Comparison of ENCODE assay signal across 29 mouse cellular contexts in genomic region chr9:100663473-100664134, GRCm38 (mm10).
DNase-seq lines count a peak whose midpoint lies in the region; ATAC-seq and TF ChIP-seq lines count a peak whose summit lies in the region.
"Had no signal": no experiment of that assay in that cellular context is flagged by ENCODE, and none has a peak within 500 bp of the region (broad histone marks: within the 10 kb centered on the region; RNA-seq: fewer than 3 reads in every experiment).

No protein-coding gene starts in this region.

- no peaks in the 10 kb centered on the region for H3K9me3 ChIP-seq in MEL (replicated peaks; ENCODE audit: insufficient read depth, low read length)
- H3K9me3 ChIP-seq in liver, embryonic 16.5 days (replicated peaks; ENCODE audit: control insufficient read depth, low read length) = 0 out of 2 replicates have a peak, but pooled peaks cover 2% of the 10 kb centered on the region
- 0 out of 2 replicates have a peak, but pooled peaks cover 4% of the 10 kb centered on the region for H3K9me3 ChIP-seq in hindbrain, embryonic 10.5 days
- H3K9me3 ChIP-seq: embryonic facial prominence, embryonic 12.5 days; hindbrain, embryonic 13.5 days; midbrain, embryonic 15.5 days; neural tube, embryonic 12.5 days had no signal

- peaks cover 44% of the 10 kb centered on the region for H3K79me2 ChIP-seq in MEL (ENCODE audit: control insufficient read depth, insufficient read depth, low read length, poor library complexity)

- DNase-seq in MEL (ENCODE audit: low read depth, low spot score) (peak; percentile 58), liver (peak; percentile 3)
- DNase-seq in c-Kit-positive CD71-positive TER-119-negative erythroid progenitor cells, embryonic 14.5 days (ENCODE audit: low read depth) = peak; percentile 42
- DNase-seq in thymus, postnatal 25 days = no peak
- no peak for DNase-seq in frontal cortex, postnatal 36 days (ENCODE audit: low spot score in 2 of 2)
- DNase-seq in heart, adult 9 months (ENCODE audit: low spot score in 2 of 2) = no peak
- no peak for DNase-seq in hindbrain, embryonic 10.5 days (ENCODE audit: low spot score)
- DNase-seq: adrenal gland, postnatal 10 days; cerebellum, adult 18-20 months; cerebellum, postnatal 14 days; gastrocnemius, postnatal 10 days; heart, adult 11 months; heart, postnatal 10 days; kidney, adult 8-10 months; kidney, postnatal 10 days; lung, adult 18-20 months; lung, postnatal 10 days; retina, postnatal 1 day; thymus, postnatal 36 days had no signal

- no peaks in the 10 kb centered on the region for H3K27me3 ChIP-seq in MEL (ENCODE audit: control insufficient read depth in 1 of 2, insufficient read depth in 2 of 2, low read length in 2 of 2)
- H3K27me3 ChIP-seq in liver, embryonic 16.5 days (ENCODE audit: control insufficient read depth, insufficient read depth, low read depth, low read length) = no peaks in the 10 kb centered on the region
- no peaks in the 10 kb centered on the region for H3K27me3 ChIP-seq in hindbrain, embryonic 10.5 days (ENCODE audit: insufficient read depth, poor library complexity, severe bottlenecking)
- H3K27me3 ChIP-seq: embryonic facial prominence, embryonic 12.5 days; heart, embryonic 12.5 days; hindbrain, embryonic 13.5 days; midbrain, embryonic 15.5 days; neural tube, embryonic 12.5 days; Patski had no signal

- peaks cover 0 to 17% of the 10 kb centered on the region in 2 experiments; a peak in 2 of 4 replicates for H3K36me3 ChIP-seq in MEL (ENCODE audit: control insufficient read depth in 1 of 2, insufficient read depth in 2 of 2, low read length in 2 of 2)
- H3K36me3 ChIP-seq in liver, embryonic 16.5 days (ENCODE audit: control insufficient read depth, insufficient read depth) = no peaks in the 10 kb centered on the region
- H3K36me3 ChIP-seq in hindbrain, embryonic 10.5 days = peaks cover 15% of the 10 kb centered on the region
- H3K36me3 ChIP-seq: embryonic facial prominence, embryonic 12.5 days; heart, embryonic 12.5 days; hindbrain, embryonic 13.5 days; midbrain, embryonic 15.5 days; neural tube, embryonic 12.5 days had no signal

- H3K4me3 ChIP-seq in MEL (ENCODE audit: control insufficient read depth in 1 of 2, insufficient read depth in 1 of 2, low read depth in 2 of 2, low read length in 2 of 2) = no peak overlapping the region
- H3K4me3 ChIP-seq in liver, embryonic 16.5 days (ENCODE audit: low read depth, low read length) = no peak overlapping the region
- no peak overlapping the region for H3K4me3 ChIP-seq in hindbrain, embryonic 10.5 days
- H3K4me3 ChIP-seq: embryonic facial prominence, embryonic 12.5 days; heart, embryonic 12.5 days; hindbrain, embryonic 13.5 days; midbrain, embryonic 15.5 days; neural tube, embryonic 12.5 days had no signal

- TF ChIP-seq EP300 in MEL (IDR thresholded peaks at IDR 0.05; ENCODE audit: low read depth in 1 of 2, low read length in 2 of 2) = no peak

- no peak for TF ChIP-seq CTCF in MEL (IDR thresholded peaks at IDR 0.05 in 2 of 3, conservative IDR thresholded peaks at IDR 0.05 in 1 of 3; ENCODE audit: control insufficient read depth in 1 of 3, insufficient read depth in 1 of 3, low read depth in 2 of 3, low read length in 3 of 3, poor library complexity in 1 of 3, severe bottlenecking in 1 of 3)

- peaks cover 3 to 28% of the 10 kb centered on the region in 2 experiments; a peak in 3 of 4 replicates for H3K4me1 ChIP-seq in MEL (ENCODE audit: control insufficient read depth in 1 of 2, insufficient read depth in 2 of 2, low read length in 2 of 2)
- peaks cover 7% of the 10 kb centered on the region for H3K4me1 ChIP-seq in liver, embryonic 16.5 days (ENCODE audit: control insufficient read depth, low read depth, low read length)
- no peaks in the 10 kb centered on the region for H3K4me1 ChIP-seq in hindbrain, embryonic 10.5 days (replicated peaks)
- H3K4me1 ChIP-seq: embryonic facial prominence, embryonic 12.5 days; hindbrain, embryonic 13.5 days; midbrain, embryonic 15.5 days; neural tube, embryonic 12.5 days had no signal

- no peak overlapping the region for H3K27ac ChIP-seq in MEL (ENCODE audit: control insufficient read depth, low read depth, low read length)
- peak overlapping the region; percentile 74 for H3K27ac ChIP-seq in liver, embryonic 16.5 days (ENCODE audit: low read length)
- H3K27ac ChIP-seq in hindbrain, embryonic 10.5 days = no peak overlapping the region
- H3K27ac ChIP-seq: embryonic facial prominence, embryonic 12.5 days; hindbrain, embryonic 13.5 days; midbrain, embryonic 15.5 days; neural tube, embryonic 12.5 days had no signal

- no peak for TF ChIP-seq POLR2A in MEL (IDR thresholded peaks at IDR 0.05; ENCODE audit: control insufficient read depth in 1 of 2, insufficient read depth in 1 of 2, low read depth in 1 of 2, low read length in 2 of 2, poor library complexity in 1 of 2)

- no peak for TF ChIP-seq RAD21 in MEL (IDR thresholded peaks at IDR 0.05; ENCODE audit: low read depth, low read length)

- 47% methylated on average over 4 of the region's 4 CpGs for WGBS in liver, embryonic 16.5 days (ENCODE audit: insufficient replicate concordance)
- 91% methylated on average over 4 of the region's 4 CpGs for WGBS in hindbrain, embryonic 10.5 days

- no peak overlapping the region for H3K9ac ChIP-seq in MEL (ENCODE audit: control insufficient read depth, low read depth, low read length, poor library complexity, severe bottlenecking)
- H3K9ac ChIP-seq in liver, embryonic 16.5 days (ENCODE audit: low read depth, low read length) = no peak overlapping the region
- H3K9ac ChIP-seq: embryonic facial prominence, embryonic 12.5 days; heart, embryonic 12.5 days; hindbrain, embryonic 13.5 days; midbrain, embryonic 15.5 days; neural tube, embryonic 12.5 days had no signal

- peak overlapping the region; percentile 22; the same call in 1 of the 2 replicates for H3K4me2 ChIP-seq in liver, embryonic 16.5 days (ENCODE audit: low read depth, low read length)
- H3K4me2 ChIP-seq: embryonic facial prominence, embryonic 12.5 days; heart, embryonic 12.5 days; hindbrain, embryonic 13.5 days; midbrain, embryonic 15.5 days; neural tube, embryonic 12.5 days had no signal

- peak; percentile 100 for ATAC-seq in liver, embryonic 16.5 days (ENCODE audit: low read depth)
- ATAC-seq: CD4-positive, CD25-positive, alpha-beta regulatory T cell, adult 4 months; forebrain, embryonic 14.5 days; inflammation-experienced regulatory T-cells, adult 6 months; midbrain, embryonic 15.5 days; Patski had no signal

TF ChIP-seq in MEL, 35 proteins besides CTCF, POLR2A, EP300 and RAD21:
- TF ChIP-seq MXI1 (IDR thresholded peaks at IDR 0.05; ENCODE audit: low read depth, low read length) (peak; percentile 53; the same call in 1 of the 2 replicates), NRF1 (IDR thresholded peaks at IDR 0.05; ENCODE audit: insufficient read depth, low read depth, low read length, poor library complexity, severe bottlenecking) (no peak), TAL1 (IDR thresholded peaks at IDR 0.05; ENCODE audit: low read length) (peak; percentile 25)

Comparison
In these comparisons a context has a peak if more than half of its experiments do, and no peak if none do; other contexts are left out.
1. DNase-seq: peak in MEL (single experiment), c-Kit-positive CD71-positive TER-119-negative erythroid progenitor cells, embryonic 14.5 days (single experiment) and liver (single experiment); none in thymus, postnatal 25 days (single experiment), frontal cortex, postnatal 36 days (0 of 2), heart, adult 9 months (0 of 2) and hindbrain, embryonic 10.5 days (single experiment).